Mouse (Mus musculus) skeletal muscle tissue, adult 2 months (tissue): ENCODE measurements at regions not wholly inside any gene's neighbourhood (a gene's known extent, or its start where the extent isn't known, plus 50 kb on each side); places are given as distances from the start of the nearest gene placed in this dataset.

Experiments
- DNase-seq: peaks from one replicate; pipeline ENCODE4 v3.0.0-alpha.2; 2012; ENCODE audit warnings: low read depth, low spot score

DNA sequence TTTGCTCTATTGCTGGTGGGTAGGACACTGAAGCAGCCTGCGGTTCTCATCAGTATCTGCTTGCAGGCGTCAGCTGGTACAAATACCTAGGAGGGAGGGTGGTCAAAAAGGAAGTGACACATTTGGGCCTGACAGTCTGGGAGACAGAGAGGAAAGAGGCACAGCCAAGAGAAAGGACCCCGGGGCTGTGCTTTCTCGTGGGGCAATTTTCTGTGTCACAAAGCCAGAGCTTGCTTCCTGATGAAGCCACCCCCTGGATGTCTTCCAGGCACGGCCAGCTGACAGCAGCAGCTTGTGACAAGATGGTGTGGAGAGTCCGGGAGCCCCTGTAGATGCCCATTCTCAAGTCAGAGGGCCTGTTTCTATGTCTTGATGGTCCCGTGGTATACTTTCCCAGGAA lies 1181.8 kb upstream of the A1bg start:
- peak; percentile 32 for DNase-seq

DNA sequence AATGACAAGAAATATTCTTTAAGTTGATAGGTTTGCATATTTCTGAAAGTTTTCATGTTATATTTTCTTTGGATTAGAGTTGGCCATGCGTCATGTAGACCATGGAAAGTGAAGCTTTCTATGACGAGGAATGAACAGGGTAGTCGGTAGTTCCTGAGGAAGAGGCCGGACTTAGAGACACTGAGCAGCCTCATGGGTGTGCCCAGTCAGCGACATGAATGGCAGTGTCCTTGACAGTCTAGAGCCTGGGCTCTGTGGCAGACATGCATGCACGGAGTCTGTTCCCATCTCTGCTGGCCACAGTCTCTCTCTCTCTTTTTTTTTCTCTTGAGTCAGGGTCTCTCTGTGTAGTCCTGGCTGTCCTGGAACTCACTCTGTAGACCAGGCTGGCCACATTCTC lies 1176.9 kb upstream of the A1bg start:
- no peak for DNase-seq

DNA sequence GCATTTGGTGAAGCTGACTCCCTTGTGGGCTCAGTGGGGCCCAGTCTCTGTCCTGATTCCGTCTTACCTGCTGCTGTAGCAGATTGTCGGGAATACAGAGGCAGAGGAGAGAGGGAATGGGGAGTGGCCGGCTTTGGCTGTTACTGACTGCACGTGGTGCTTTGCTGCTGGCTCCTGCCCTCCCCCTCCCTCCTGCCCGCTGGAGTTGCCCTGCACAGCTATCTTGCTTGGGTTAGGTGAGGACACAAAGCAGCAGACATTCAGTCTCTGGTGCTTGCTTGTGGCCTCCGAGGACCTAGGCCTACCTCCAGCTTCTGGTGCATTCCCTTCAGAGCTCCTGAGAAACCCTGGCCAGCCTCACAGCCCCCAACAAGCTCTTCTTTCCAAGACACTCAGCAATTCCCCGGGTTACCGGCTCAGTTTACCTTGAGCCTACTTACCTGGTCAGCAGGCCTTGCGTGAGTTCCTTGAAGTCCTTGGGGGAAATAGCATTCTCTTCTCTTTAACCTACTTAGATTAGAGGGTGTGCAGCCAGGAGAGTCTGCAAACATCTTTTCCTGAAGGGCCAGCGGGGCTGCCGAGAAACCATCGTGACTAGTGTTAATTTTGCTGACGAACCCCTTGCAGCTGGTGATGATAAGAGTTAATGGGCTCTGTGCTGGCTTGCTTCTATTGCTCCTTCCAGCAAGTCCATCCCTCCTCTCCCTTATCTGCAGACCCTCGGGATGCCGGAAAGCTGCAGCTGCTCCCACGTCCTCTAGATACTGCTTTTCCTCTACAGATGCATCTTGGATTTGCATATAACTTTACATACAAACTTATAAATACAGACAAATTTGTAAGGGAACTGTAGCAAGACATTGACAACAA lies 1176.2 kb upstream of the A1bg start:
- peak; percentile 53 for DNase-seq

DNA sequence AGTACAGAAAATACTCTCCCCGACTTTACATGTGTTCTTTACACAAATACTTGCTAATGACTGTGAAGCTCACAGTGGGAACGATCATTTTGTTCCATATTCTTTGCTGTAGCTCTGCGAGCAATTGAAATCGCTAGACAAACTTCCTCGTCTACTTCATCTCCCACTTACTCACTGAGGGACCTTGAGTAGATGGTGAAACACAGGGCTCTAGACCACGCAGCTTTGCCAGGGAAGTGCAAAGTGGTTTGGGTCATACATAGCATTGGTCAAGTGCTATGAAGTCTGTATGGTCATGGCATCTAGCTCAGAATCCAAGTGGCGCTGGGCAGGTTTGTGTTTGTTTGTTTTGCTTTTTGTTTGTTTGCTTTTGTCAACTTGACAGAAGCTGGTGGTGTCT lies 1174.0 kb upstream of the A1bg start:
- DNase-seq: no peak

DNA sequence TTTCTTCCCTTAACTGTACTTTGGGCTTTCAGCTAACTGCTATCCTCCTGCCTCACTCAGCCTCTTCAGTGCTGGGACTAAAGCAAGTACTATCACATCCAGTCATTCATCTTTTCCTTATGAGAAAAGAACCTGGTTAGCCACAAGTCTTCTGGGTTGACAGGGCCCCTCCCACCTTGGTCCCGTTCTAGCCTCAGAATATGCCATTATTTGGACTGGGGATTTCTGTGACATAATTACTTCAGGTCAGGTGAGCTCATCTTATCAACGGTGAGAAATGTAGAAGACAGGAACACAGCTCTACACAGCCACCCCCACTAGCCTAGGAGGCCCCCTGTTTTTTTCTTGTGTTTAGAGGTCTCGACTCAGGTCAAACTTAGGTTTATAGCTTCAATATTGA lies 1172.4 kb upstream of the A1bg start:
- no peak for DNase-seq

DNA sequence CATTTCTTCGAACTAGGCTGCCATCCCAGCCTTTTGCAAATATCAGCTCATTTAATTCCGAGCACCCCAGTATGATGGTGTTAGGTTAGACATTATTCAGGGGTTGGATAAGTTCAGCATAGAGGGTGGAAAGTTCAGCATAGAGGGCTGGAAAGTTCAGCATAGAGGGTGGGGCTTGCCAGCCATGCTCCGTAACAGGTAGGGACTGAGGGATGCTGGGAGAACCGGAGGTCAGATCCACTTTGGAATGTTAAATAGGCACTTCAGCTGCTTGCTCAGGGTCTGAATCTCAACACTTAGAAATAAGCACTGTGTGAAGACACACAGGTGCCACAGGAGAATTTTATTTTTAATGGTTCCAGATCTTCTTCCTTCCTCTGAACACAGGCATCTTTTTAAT lies 1170.9 kb upstream of the A1bg start:
- DNase-seq: no peak

DNA sequence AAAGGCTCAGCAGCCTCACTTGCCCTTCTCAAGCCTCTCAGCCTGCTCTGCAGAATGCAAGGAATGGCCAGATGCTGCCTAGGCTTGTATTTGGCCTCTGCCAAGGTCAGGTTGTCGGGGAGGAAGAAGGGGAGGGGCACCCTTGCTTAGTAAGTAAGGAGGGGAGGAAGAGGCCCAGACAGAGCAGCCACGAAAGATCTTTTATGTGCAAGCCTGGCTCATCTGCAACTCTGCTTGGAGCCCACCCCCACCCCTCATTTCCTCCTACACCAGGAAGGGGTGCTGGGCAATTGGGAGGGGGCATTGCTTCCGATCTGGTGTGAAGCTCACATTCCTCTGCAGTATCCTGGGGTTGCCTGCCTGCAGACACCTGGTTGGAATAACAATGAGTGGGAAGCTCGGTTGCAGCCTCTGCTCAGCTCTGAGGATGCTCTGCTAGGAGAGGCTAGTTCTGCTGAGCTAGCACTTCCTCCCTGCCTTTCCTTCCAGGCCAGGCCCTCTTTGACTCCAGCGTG lies 1169.9 kb upstream of the A1bg start:
- DNase-seq: no peak

DNA sequence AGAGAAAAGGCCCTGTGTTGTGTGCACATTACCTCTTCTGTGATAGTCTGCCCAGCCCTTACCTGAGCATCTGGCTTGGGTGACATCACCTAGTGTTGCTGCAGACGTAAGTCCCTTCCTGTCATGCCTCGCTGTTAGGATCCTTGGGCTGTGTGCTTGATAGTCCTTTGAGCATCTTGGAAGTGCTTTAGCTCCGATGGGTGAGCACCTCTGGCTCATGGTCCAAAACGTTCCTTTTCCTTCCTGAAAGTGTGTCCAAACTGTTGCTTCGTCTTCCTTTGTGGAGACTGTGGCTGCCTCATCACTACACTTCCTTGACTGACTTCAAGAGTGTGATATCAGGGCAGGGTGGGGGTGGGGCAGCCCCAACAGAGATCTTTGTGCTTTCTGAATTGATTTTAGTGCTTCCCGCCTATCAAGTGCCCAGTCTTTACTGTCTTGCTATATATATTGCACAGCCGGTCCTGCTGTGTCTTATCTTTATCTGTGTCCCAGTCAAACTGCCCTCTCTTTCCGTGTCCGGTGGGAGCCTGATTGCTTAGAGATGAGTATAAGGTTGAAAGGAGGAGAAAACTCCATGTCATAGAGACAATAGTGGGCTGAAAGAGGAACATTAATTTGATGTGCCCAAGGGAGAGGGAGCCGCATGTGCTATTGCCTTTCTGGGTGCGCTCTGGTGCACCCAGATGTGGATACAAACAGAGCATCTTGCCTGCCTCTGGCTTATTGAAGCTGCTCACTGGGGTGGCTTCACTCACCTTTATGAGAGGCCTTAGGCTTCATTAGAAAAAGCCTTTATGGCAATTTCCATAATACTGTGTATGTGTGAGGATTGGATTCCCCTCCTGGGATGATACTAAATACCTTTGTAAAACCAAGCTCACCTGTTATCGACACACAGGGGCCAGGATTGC lies 1169.2 kb upstream of the A1bg start:
- DNase-seq: no peak

DNA sequence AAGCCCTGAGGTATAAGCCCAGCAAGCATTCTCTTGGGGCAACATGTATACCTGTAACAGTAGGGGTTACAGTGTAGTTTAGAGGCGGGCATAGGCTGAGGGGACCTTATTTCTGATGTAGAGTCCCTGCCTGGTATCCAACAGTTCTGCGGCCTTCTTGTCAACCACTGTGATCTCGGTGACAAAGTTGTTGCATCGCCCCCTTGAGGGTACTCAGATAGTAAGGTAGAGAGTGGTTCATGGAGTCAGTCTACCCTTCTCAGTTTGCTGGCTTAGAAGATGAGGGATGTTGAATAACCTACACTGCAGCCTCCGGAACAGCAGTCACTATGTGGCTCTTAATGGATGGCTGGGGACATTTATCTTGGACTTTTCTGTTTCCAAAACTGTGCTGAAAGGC lies 1168.3 kb upstream of the A1bg start:
- no peak for DNase-seq

DNA sequence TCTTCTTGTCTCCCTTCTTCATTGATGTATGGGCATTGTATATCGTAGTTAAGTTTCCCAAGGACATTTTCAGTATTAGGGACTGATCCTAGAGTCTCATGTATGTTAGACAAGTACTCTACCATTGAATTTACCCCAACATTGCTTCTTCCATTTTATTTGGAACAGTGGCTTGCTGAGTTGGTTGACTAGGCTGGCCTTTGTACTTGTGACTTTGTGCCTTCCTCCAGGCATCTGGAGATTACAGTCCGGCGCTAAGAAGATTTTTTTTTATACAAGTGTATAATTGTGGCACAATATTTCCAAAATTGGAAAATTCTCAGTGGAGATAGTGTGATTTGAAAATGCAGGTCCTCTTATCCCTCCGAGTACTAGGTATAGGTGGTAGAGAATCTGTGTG lies 1165.5 kb upstream of the A1bg start:
- DNase-seq: no peak

DNA sequence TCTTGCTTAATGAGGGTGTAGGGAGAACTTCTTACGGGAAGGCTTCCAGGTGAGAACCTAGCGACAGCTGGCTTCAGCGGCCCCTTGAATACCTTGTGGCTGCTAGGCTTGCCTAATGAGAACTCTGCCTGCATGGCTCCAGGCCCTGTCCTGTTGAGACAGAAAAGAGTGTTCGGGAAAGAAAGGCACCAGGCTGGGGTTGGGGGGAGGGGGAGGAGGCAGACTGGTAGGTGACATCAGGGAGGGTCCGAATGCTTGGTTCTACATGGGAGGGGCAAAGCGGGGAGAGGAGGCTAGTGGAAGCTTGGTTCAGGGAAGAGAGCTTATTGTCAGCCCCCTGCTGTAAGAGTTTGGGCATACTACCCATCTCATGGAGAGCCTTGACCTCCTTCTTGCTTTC lies 1164.9 kb upstream of the A1bg start:
- no peak for DNase-seq

DNA sequence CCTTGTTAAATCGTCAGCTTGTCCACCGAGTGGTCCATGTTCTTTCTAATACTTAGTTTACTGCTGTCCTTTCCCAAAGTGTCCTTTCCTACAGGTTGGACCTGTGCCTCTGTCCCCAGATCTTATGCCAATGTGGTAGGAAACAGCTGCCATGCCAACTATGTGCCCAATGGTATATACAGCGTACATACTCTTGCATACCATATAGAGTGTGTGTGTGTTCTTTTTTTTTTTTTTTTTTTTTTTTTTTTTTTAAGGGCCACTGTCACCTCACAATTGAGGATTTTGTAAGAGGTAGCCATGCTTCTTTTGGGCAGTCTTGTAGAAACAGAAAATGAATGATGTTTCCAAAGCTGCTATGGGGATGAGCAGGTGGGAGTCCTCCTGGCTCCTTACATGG lies 1163.2 kb upstream of the A1bg start:
- DNase-seq: no peak

DNA sequence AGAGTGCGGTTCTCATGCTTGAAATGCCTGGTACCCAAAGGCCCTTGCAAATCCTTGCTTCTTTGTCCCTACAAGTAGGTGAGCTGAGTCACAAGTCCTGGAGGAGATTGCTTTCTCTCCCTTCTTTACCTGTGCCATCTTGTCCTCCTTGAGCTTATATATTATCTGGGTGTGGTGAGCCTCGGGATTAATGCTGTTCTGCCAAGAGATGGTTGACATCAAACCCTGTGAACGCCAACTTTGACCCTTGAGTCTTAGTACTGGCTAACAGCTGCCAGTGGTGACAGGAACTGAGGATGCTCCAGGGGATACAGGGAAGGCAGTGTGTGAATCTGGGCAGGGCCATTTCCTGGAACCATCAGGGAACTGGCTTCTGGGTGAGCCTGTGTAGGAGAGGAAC lies 1160.5 kb upstream of the A1bg start:
- DNase-seq: no peak

DNA sequence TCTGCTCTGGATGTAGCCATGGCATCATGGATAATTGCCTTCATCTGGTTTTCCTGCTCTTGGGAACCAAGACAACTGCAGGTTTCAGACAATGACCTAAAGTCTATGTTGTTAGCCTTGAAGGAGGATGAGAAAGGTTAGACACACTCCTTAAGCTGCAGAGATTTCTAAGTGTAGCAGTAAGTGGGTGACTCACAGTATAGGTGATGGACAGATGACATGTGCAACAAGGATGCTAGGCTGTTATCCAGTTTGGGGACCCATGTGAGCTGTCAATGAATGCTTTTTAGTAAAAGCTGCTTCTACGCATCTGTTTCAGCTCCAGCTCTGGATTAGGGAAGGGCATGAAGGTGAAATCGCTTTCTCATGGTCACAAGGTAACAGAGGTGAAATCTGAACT lies 1159.7 kb upstream of the A1bg start:
- DNase-seq: no peak

DNA sequence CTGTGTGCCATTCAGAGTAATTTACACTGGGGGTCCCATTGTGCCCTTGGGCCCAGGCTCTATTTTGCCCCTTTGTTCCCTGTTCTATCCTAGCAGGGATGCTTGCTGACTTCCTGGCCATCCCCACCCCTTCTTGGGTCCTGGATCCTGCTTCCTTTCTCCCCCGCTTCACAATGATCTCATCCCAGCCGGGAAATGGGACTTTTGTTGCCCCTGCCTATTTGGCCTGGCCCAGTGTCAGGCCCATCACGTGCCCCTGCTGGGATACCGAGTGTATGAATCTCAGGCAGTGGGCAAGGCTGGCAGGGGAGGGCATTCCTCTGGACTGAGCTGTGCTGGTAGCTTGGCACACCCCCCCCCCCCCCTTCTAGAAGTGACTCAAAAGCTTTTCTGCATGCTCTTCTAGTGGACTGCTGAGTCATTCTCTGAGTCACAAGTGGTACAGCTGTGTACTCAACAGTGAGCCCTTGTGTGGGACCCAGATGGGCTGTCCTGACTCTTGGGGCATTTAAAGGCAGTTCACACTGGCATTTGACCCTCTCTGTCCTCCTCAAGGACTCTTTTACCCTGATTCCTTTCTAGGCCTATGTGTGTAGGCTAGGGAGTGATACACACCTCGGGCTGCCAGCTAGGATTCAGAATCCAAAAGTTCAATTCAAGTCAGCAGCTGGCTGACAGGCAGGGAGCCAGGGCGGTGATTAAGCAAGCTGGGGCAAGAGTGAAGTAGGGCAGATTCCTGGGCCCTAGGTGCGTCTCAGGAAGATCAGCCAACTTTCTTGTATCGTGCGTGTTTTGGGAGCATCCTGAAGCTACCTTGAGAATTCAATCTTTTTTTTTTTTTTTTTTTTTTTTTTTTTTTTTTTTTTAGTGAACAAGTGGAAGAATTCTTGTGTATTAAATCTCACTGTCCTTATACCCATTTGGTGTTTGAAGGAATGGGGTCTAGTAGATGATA lies 1156.6 kb upstream of the A1bg start:
- DNase-seq: peak; percentile 83

DNA sequence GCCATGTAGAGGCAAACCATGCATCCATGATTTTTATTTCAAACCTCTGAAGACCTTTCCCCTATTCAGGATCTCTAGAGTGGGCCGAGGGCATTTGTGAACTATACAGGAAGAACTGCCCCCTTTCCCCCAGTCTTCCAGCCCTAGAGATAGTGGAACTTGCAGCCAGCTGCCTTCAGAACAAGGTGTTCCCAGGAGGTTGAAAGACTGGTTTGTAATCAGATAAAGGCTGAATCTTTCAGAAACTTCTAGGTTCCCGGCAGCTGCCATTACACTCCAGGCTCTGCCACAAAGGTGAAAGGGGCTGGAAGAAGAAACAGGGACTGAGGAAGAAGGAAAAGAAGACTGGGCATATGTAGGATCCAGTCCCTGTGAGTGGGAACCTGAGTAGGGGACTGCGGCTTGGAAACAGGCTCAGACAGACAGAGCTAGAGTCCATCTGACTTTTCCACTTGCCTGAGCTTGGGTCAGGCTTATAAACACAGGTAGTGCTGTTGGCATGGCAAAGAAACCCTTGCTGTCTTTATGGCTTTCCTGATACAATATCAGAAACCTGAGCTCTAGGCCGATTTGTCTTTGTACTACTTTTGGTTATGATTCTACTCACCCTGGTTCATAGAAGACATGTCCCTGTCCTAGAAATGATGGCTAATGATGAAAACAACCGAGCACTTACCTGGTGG lies 1153.9 kb upstream of the A1bg start:
- DNase-seq: no peak

DNA sequence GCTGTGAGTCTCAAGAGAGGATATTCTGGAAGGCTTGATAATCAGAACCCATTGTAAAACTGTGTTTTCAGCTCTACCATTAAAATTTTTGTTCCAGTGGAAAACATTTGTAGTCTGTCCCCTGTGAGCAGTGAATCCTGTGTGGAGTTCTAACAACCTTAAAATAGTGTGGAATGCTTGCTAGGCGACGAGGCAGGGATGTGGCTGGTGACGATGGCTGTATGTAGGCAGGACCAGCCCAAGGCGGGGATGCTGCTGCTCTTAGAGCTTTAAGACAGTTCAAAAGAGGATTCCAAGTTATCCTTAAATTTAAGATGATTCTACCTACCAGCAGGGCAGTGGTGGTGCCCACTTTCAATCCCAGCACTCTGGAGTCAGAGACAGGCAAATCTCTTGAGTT lies 1151.9 kb upstream of the A1bg start:
- DNase-seq: no peak

DNA sequence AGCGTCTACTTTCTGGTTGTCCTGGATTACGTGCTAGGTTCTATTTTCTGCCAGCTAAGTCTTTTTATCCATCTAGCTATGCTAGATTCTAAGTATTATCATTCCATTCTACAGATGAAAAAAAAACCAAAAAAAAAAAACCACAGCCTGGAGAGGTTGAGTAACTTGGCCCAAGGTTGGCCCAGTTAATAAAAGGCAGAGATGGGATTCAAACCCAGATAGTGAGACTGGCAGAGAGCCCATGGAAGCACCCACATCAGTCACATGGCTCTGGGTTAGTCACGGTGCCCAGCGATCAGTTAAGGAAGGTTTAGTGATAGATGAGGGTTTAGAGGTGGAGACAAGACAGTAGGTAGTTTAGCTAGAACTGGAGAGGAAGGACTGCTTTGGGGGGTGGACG lies 1150.8 kb upstream of the A1bg start:
- DNase-seq: no peak

DNA sequence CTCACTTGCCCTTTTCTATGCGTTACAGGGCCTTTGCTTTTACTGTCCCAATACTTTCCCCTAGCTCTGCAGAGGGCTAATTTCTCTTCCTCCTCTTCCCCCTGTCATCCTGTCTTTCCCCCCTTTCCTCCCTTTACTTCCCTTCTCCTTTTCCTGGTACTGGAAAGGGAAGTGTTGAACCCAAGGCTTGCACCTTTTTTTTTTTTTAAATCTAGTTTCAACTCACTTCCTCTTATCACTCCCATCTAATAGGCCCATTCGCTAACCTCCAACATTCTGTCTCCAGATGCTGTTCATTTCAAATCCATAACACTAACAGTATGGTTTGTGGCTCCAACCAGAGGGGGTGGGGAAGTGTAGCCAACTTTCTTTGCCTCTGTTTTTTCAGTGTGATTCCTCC lies 1148.5 kb upstream of the A1bg start:
- DNase-seq: no peak

DNA sequence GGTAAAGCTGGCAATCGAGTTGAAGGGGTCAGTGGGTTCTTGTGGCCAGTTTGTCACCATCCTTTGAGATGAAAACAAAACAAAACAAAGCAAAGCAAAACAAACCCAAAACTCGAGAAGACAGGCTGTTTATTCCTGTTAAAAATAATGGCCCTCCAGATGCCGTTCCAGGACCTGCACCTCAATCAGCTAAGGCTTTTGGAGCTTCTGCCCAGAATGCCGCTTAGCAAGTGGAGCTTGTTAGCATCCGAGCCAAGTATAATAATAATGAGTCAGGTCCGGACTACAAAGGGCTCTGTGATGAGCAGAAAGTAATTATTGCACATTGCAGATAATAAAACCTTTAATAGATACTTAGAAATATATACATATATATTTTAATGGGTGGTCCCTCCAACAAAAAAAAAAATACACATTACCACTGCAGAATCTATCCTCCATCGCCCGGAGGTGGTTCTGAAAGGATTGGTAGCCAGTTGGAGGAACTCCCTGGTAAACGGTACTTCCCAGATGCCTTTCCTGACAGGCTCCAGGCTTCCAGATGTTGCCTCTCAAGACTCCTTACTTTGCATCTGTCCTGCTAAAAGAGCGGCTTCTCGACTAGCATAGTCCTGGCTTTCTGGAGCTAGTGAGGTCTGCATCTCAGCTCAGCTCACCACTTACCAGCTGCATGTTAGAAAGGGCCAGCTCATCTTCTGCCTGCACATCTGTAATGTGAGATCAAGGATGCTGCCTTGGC lies 1145.8 kb upstream of the A1bg start:
- DNase-seq: no peak
